ENCODE assay signal across 8 mouse cellular contexts in the genomic region with DNA sequence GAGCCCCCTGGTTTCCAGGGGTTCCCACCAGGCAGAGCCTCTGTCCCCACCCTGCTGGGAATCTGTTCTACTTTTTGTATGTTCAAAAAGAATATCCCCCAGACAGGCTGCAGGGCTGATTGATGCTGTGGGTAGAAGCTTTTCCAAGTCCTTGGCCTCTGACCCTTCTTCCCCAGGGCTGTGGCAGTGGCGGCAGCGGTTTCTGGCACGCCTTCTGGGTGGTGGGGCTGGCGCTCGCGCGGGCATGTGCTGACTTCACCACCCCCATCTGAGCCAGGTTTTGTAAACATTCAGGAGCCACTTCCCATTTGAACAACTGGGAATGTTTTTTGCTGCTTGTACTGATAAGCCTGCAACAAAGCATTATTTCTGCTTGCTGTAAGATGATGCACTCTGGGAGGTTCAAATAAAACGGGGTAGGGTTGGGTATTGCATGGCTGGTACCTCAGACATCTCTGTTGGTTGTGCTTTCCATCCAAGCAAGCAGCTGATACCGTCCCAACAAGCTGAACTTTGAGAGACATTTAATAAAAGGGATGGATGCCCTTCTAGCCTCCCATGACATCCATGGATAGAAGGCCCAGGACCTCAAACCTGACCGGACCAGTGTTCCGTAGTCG. TPM values are rescaled to one million over a fixed set of nuclear protein-coding genes. Genes with fewer than 3 reads are reported as not detected.
A peak's percentile ranks its signal among the peaks of the same experiment; 100 is the strongest.
DNase-seq lines count a peak whose midpoint lies in the region; ATAC-seq lines count a peak whose summit lies in the region.

No protein-coding gene starts in this region.

- 11% methylated on average over 12 of the region's 12 CpGs for WGBS in kidney, embryonic 15.5 days
- WGBS in embryonic facial prominence, embryonic 13.5 days: 8% methylated on average over 12 of the region's 12 CpGs

- DNase-seq in kidney, adult 11 months: no peak
- peak; percentile 59 for DNase-seq in yolk sac, embryonic 10.5 days (ENCODE audit: low spot score)
- no peak for DNase-seq in urinary bladder, postnatal 25 days (ENCODE audit: low spot score)
- DNase-seq in layer of hippocampus, adult 8-10 months (ENCODE audit: low spot score in 2 of 2): no peak

- peaks cover 19% of the 10 kb centered on the region for H3K36me3 ChIP-seq in kidney, embryonic 15.5 days
- H3K36me3 ChIP-seq in embryonic facial prominence, embryonic 13.5 days: peaks cover 9% of the 10 kb centered on the region; the same call in 1 of the 2 replicates

- peak overlapping the region; percentile 15 for H3K4me2 ChIP-seq in kidney, embryonic 15.5 days
- H3K4me2 ChIP-seq in embryonic facial prominence, embryonic 13.5 days: peak overlapping the region; percentile 44

- no peak overlapping the region for H3K9ac ChIP-seq in kidney, embryonic 15.5 days
- H3K9ac ChIP-seq in embryonic facial prominence, embryonic 13.5 days: peak overlapping the region; percentile 44

- no peak; the same call in 1 of the 2 replicates for ATAC-seq in kidney, embryonic 15.5 days (replicated peaks; ENCODE audit: low FRiP score)
- no peak; the same call in 1 of the 2 replicates for ATAC-seq in embryonic facial prominence, embryonic 13.5 days (ENCODE audit: insufficient number of reproducible peaks, insufficient read depth, low FRiP score, low TSS enrichment, low read depth)
- peak; percentile 8 for ATAC-seq in inflammation-experienced regulatory T-cells, adult 6 months
- peak; percentile 18 for ATAC-seq in megakaryocyte progenitor cell, adult 5-6 weeks (replicated peaks; ENCODE audit: poor library complexity)

- peaks cover 22% of the 10 kb centered on the region for H3K4me1 ChIP-seq in kidney, embryonic 15.5 days
- H3K4me1 ChIP-seq in embryonic facial prominence, embryonic 13.5 days: peaks cover 41% of the 10 kb centered on the region

- peaks cover 25% of the 10 kb centered on the region for H3K27me3 ChIP-seq in kidney, embryonic 15.5 days
- H3K27me3 ChIP-seq in embryonic facial prominence, embryonic 13.5 days: peaks cover 9% of the 10 kb centered on the region; the same call in 1 of the 2 replicates

- H3K9me3 ChIP-seq in kidney, embryonic 15.5 days (replicated peaks): no peaks in the 10 kb centered on the region
- H3K9me3 ChIP-seq in embryonic facial prominence, embryonic 13.5 days: no peaks in the 10 kb centered on the region

- H3K27ac ChIP-seq in kidney, embryonic 15.5 days: 0 out of 2 replicates have a peak overlapping the region, but pooled peaks have one; percentile 7
- H3K27ac ChIP-seq in embryonic facial prominence, embryonic 13.5 days: peak overlapping the region; percentile 62; the same call in 1 of the 2 replicates

- no peak overlapping the region for H3K4me3 ChIP-seq in kidney, embryonic 15.5 days (replicated peaks)
- peak overlapping the region; percentile 5; the same call in 1 of the 2 replicates for H3K4me3 ChIP-seq in embryonic facial prominence, embryonic 13.5 days

RNA-seq across cellular contexts. Expression of a gene that starts 32.8 kb away (rescaled TPM):
- 97.2 and 103 TPM in 2 replicates for polyA plus RNA-seq in kidney, embryonic 15.5 days (2015; fragmentation: Nextera tagmentation; extraction: Ambion mirVana)
- polyA plus RNA-seq in embryonic facial prominence, embryonic 13.5 days (2015; fragmentation: Nextera tagmentation; extraction: Ambion mirVana): 73.9 and 78.8 TPM in 2 replicates
- 10 to 100 TPM; 51.4 to 56.7 (median 52.3) TPM for polyA plus RNA-seq in inflammation-experienced regulatory T-cells, adult 6 months (2017; shearing (Covaris generic))
- 42.8 and 55.1 TPM in 2 replicates for total RNA-seq in megakaryocyte progenitor cell, adult 5-6 weeks (2015)
- 42.3 and 47.1 TPM in 2 replicates for total RNA-seq in megakaryocyte progenitor cell, adult 5-6 weeks (2017)
- total RNA-seq in layer of hippocampus, adult 8-10 months (2022): 10 to 100 TPM; 67.1 to 80.6 (median 76.9) TPM

RNA-seq across cellular contexts. Expression of a gene that starts 33.3 kb away (rescaled TPM):
- 28.1 and 29.1 TPM in 2 replicates for polyA plus RNA-seq in kidney, embryonic 15.5 days (2015; fragmentation: Nextera tagmentation; extraction: Ambion mirVana)
- polyA plus RNA-seq in embryonic facial prominence, embryonic 13.5 days (2015; fragmentation: Nextera tagmentation; extraction: Ambion mirVana): 14.9 and 17.7 TPM in 2 replicates
- polyA plus RNA-seq in inflammation-experienced regulatory T-cells, adult 6 months (2017; shearing (Covaris generic)): 10 to 100 TPM; 15.9 to 21.2 (median 20.4) TPM
- 14.3 and 23.0 TPM in 2 replicates for total RNA-seq in megakaryocyte progenitor cell, adult 5-6 weeks (2015)
- total RNA-seq in megakaryocyte progenitor cell, adult 5-6 weeks (2017): 12.5 and 20.6 TPM in 2 replicates
- total RNA-seq in layer of hippocampus, adult 8-10 months (2022): 10 to 100 TPM; 19.4 to 24.4 (median 21.0) TPM

RNA-seq across cellular contexts. Expression of a gene that starts 39.1 kb away (rescaled TPM):
- 13.7 and 17.2 TPM in 2 replicates for polyA plus RNA-seq in kidney, embryonic 15.5 days (2015; fragmentation: Nextera tagmentation; extraction: Ambion mirVana)
- polyA plus RNA-seq in embryonic facial prominence, embryonic 13.5 days (2015; fragmentation: Nextera tagmentation; extraction: Ambion mirVana): 19.7 and 20.3 TPM in 2 replicates
- 10 to 100 TPM; 11.2 to 23.9 (median 17.4) TPM for polyA plus RNA-seq in inflammation-experienced regulatory T-cells, adult 6 months (2017; shearing (Covaris generic))
- 6.4 and 7.3 TPM in 2 replicates for total RNA-seq in megakaryocyte progenitor cell, adult 5-6 weeks (2015)
- 2.4 and 8.8 TPM in 2 replicates for total RNA-seq in megakaryocyte progenitor cell, adult 5-6 weeks (2017)
- total RNA-seq in layer of hippocampus, adult 8-10 months (2022): 1 to 10 TPM; 5.7 to 8.9 (median 6.5) TPM

RNA-seq across cellular contexts. Expression of a gene that starts 39.3 kb away (rescaled TPM):
- polyA plus RNA-seq in kidney, embryonic 15.5 days (2015; fragmentation: Nextera tagmentation; extraction: Ambion mirVana): 3.1 and 3.3 TPM in 2 replicates
- 5.4 and 5.5 TPM in 2 replicates for polyA plus RNA-seq in embryonic facial prominence, embryonic 13.5 days (2015; fragmentation: Nextera tagmentation; extraction: Ambion mirVana)
- polyA plus RNA-seq in inflammation-experienced regulatory T-cells, adult 6 months (2017; shearing (Covaris generic)): 1 to 10 TPM in 1 of 3 experiments, under 1 TPM in 2; 0.47 to 1.8 (median 0.86) TPM
- 5.8 and 8.1 TPM in 2 replicates for total RNA-seq in megakaryocyte progenitor cell, adult 5-6 weeks (2015)
- total RNA-seq in megakaryocyte progenitor cell, adult 5-6 weeks (2017): 2.6 and 4.1 TPM in 2 replicates
- total RNA-seq in layer of hippocampus, adult 8-10 months (2022): 10 to 100 TPM in 2 of 4 experiments, 1 to 10 TPM in 2; 7.9 to 11.1 (median 9.6) TPM

Comparison
In these comparisons a context has a peak if more than half of its experiments do, and no peak if none do; other contexts are left out.
1. ATAC-seq: peak in inflammation-experienced regulatory T-cells, adult 6 months (single experiment) and megakaryocyte progenitor cell, adult 5-6 weeks (single experiment); none in kidney, embryonic 15.5 days (single experiment) and embryonic facial prominence, embryonic 13.5 days (single experiment).